Mouse (Mus musculus): Measurements from ENCODE around the gene Mapk1. TPM values are rescaled to one million over a fixed set of nuclear protein-coding genes. Genes with fewer than 3 reads are reported as not detected.

Mapk1 gene
- total and polyA plus RNA-seq, 3 experiments = 162 to 317 (median 244) TPM

DNA sequence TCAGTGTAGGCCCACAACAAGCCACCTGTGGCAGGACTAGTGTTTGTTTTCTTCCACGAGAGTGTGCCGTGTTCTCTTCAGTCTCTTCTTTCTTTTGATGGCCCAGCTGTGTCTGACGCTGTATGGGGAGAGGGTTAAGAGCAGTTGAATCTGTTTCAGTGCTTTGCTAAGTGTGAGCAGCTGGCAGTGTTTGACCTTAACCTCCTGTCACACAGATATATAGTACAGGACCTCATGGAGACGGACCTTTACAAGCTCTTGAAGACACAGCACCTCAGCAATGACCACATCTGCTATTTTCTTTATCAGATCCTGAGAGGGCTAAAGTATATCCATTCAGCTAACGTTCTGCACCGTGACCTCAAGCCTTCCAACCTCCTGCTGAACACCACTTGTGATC, 34.9 kb downstream of the Mapk1 start:
- Histone ChIP-seq H3K4me1 (ENCODE audit: control insufficient read depth in 1 of 2, insufficient read depth in 2 of 2) (peaks cover 2 to 26% of the 10 kb centered on the region in 2 experiments; a peak in 2 of 4 replicates), H3K27me3 (replicated peaks) (no peaks in the 10 kb centered on the region), H3K27ac (ENCODE audit: insufficient read depth, low read depth) (no peak overlapping the region), H3K9me3 (replicated peaks; ENCODE audit: low read length) (no peaks in the 10 kb centered on the region), H3K4me3 (replicated peaks in 1 of 3; ENCODE audit: low read depth in 2 of 3, low read length in 2 of 3, poor library complexity in 1 of 3) (no peak overlapping the region), H3K79me2 (replicated peaks; ENCODE audit: control insufficient read depth, extremely low read depth, insufficient read depth, poor library complexity, severe bottlenecking) (peaks cover 63% of the 10 kb centered on the region), H3K36me3 (replicated peaks in 1 of 2; ENCODE audit: control insufficient read depth in 1 of 2, insufficient read depth in 1 of 2, low read length in 1 of 2) (peaks cover 55 to 85% of the 10 kb centered on the region in 2 experiments), H3K4me2 (ENCODE audit: insufficient read depth, low read depth, poor library complexity, severe bottlenecking) (no peak overlapping the region), H3K9ac (ENCODE audit: insufficient read depth, low read depth) (no peak overlapping the region)
- in situ Hi-C loops (cut with MboI; ENCODE audit: low pct_ligation_motif_present, low pct_unique_long_range_greater_than_20kb, low sequenced_read_pairs) (no loop called here), dilution Hi-C loops (cut with MboI; ENCODE audit: extremely low pct_ligation_motif_present, extremely low pct_unique_long_range_greater_than_20kb, low sequenced_read_pairs) (no loop called here)
- TF ChIP-seq USF2 (conservative IDR thresholded peaks at IDR 0.05; ENCODE audit: low read depth, low read length) (no peak), USF1 (IDR thresholded peaks at IDR 0.05; ENCODE audit: low read depth, low read length) (no peak), ZKSCAN1 (IDR thresholded peaks at IDR 0.05; ENCODE audit: borderline replicate concordance, low read depth, low read length) (no peak), POLR2AphosphoS2 (IDR thresholded peaks at IDR 0.05; ENCODE audit: low read depth, low read length) (no peak), BHLHE40 (IDR thresholded peaks at IDR 0.05; ENCODE audit: low read depth, low read length) (no peak), CHD1 (IDR thresholded peaks at IDR 0.05; ENCODE audit: low read depth, low read length) (no peak), MAFK (IDR thresholded peaks at IDR 0.05; ENCODE audit: insufficient replicate concordance, low read length) (no peak), POLR2A (IDR thresholded peaks at IDR 0.05; ENCODE audit: low read depth, low read length) (no peak), MXI1 (IDR thresholded peaks at IDR 0.05; ENCODE audit: low read depth, low read length) (no peak)
- no peak for DNase-seq (ENCODE audit: extremely low read depth)

DNA sequence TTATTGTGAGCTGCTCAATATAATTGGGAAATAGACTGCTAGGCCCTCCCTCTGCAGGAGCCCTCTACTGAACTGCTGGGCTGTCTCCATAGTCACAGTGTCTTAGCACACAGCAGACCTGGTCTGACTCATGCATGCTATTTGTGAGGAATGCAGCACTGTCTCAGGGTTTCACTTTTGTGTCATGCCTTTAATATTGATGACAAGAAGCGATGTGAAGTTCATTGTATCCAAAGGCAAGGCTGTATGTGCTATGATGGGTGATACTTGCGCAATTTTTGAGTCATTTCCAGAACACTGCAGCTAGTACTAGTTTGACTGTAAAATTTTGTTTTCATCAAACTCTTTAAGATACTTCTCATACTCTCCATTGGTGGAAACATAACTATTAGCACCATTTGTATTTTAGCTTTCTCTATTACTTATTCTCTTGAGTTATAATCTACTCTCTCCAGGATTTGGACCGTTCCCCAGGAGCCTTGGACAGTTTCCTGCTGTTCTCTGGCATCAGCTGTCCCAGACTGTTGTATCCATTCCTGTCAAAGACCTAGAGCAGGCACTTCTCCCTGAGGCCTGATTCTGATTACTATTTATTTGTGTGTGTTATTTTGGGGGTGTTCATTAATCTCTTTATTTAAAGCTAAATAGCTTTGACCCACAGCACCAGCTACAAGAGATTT, 41.4 kb downstream of the Mapk1 start:
- Histone ChIP-seq H3K4me3 (replicated peaks in 1 of 3; ENCODE audit: low read depth in 2 of 3, low read length in 2 of 3, poor library complexity in 1 of 3) (no peak overlapping the region), H3K27me3 (replicated peaks) (no peaks in the 10 kb centered on the region), H3K27ac (ENCODE audit: insufficient read depth, low read depth) (0 out of 2 replicates have a peak overlapping the region, but pooled peaks have one; percentile 4), H3K9ac (ENCODE audit: insufficient read depth, low read depth) (no peak overlapping the region), H3K4me1 (ENCODE audit: control insufficient read depth in 1 of 2, insufficient read depth in 2 of 2) (peaks cover 0 to 3% of the 10 kb centered on the region in 2 experiments; a peak in 1 of 4 replicates), H3K4me2 (ENCODE audit: insufficient read depth, low read depth, poor library complexity, severe bottlenecking) (no peak overlapping the region), H3K9me3 (replicated peaks; ENCODE audit: low read length) (no peaks in the 10 kb centered on the region), H3K79me2 (replicated peaks; ENCODE audit: control insufficient read depth, extremely low read depth, insufficient read depth, poor library complexity, severe bottlenecking) (peaks cover 28% of the 10 kb centered on the region), H3K36me3 (replicated peaks in 1 of 2; ENCODE audit: control insufficient read depth in 1 of 2, insufficient read depth in 1 of 2, low read length in 1 of 2) (peaks cover 62 to 92% of the 10 kb centered on the region in 2 experiments)
- dilution Hi-C loops (cut with MboI; ENCODE audit: extremely low pct_ligation_motif_present, extremely low pct_unique_long_range_greater_than_20kb, low sequenced_read_pairs) = no loop called here
- in situ Hi-C loops (cut with MboI; ENCODE audit: low pct_ligation_motif_present, low pct_unique_long_range_greater_than_20kb, low sequenced_read_pairs) = no loop called here
- TF ChIP-seq CHD2 (IDR thresholded peaks at IDR 0.05; ENCODE audit: low read length) (no peak), IRF4 (IDR thresholded peaks at IDR 0.05; ENCODE audit: low read depth, low read length) (peak; percentile 80), JUN (IDR thresholded peaks at IDR 0.05; ENCODE audit: insufficient read depth, low read depth, low read length) (peak; percentile 58; the same call in 1 of the 2 replicates), ZMIZ1 (IDR thresholded peaks at IDR 0.05; ENCODE audit: low read depth, low read length) (no peak), KAT2A (IDR thresholded peaks at IDR 0.05; ENCODE audit: insufficient replicate concordance, low read length) (no peak), USF2 (conservative IDR thresholded peaks at IDR 0.05; ENCODE audit: low read depth, low read length) (no peak), TCF12 (IDR thresholded peaks at IDR 0.05; ENCODE audit: low read depth, low read length) (no peak), JUND (conservative IDR thresholded peaks at IDR 0.05; ENCODE audit: low read depth, low read length) (peak; percentile 83), EP300 (IDR thresholded peaks at IDR 0.05; ENCODE audit: low read length) (peak; percentile 48; the same call in 1 of the 2 replicates), NELFE (IDR thresholded peaks at IDR 0.05; ENCODE audit: low read depth, low read length) (no peak), TBP (conservative IDR thresholded peaks at IDR 0.05; ENCODE audit: low read depth, low read length) (no peak), BHLHE40 (IDR thresholded peaks at IDR 0.05; ENCODE audit: low read depth, low read length) (no peak)
- DNase-seq (ENCODE audit: extremely low read depth) = peak; percentile 13
